Mouse (Mus musculus) Patski (cell line): ENCODE results near the gene Myh2. TPM values are rescaled to one million over a fixed set of nuclear protein-coding genes. Genes with fewer than 3 reads are reported as not detected.

Experiments
- ATAC-seq: fragments of 100-300 bp; one replicate; pipeline ENCODE4 v1.8.0; 2021
- CTCF ChIA-PET: fragments of 350-600 bp; sonication (Branson Sonifier 250); formaldehyde crosslinking; loops from one replicate; lab custom pipeline; 2022; ENCODE audit warnings: inconsistent platforms; lab: Charles Lee
- POLR2A ChIA-PET: fragments of 350-600 bp; sonication (Branson Sonifier 250); formaldehyde crosslinking; loops from one replicate; lab custom pipeline; 2022; ENCODE audit warnings: antibody characterized with exemption, inconsistent platforms; lab: Charles Lee
- DNase-seq: peaks from one replicate; pipeline ENCODE4 v3.0.0-alpha.2; 2011; ENCODE audit warnings: low read depth, low spot score
- H3K27me3 ChIP-seq: fragments of 371-371 bp; one replicate; pipeline ENCODE4 v1.5.1; 2021
- CTCF ChIP-seq: fragments of 100-300 bp; IDR thresholded peaks from one replicate; pipeline ENCODE4 v1.5.1; 2021
- in situ Hi-C: fragments of 300-500 bp; cut with MboI; formaldehyde crosslinking; loops from 3 replicates; pipeline ENCODE4 v1.11.1; 2018; ENCODE audit warnings: low pct_unique_long_range_greater_than_20kb, mixed read lengths
- polyA plus RNA-seq: library from polyadenylated mRNA; unstranded; gene quantifications from one replicate; pipeline ENCODE4 v1.2.3, GENCODE M21; 2021

Myh2 gene
- polyA plus RNA-seq, 1 experiment from 2014 or later = not detected

GRCm38 (mm10) chr11:67236799-67237198, 66.0 kb downstream of the Myh2 start:
- ATAC-seq (no peak), DNase-seq (no peak)
- TF ChIP-seq CTCF = no peak
- ChIA-PET CTCF (interaction anchor here (2.0 kb wide), 1 partner anchor 18 kb away, joined by 4 read pairs; no protein-coding TSS in a partner anchor), POLR2A (no interaction called here)
- H3K27me3 ChIP-seq = peaks cover 19% of the 10 kb centered on the region
- in situ Hi-C loops = no loop called here

GRCm38 (mm10) chr11:67237481-67238079, 66.8 kb downstream of the Myh2 start, which contains the start of gene Myh4:
Gene Myh4, plus strand, starts transcription at chr11:67238029.
- CTCF ChIA-PET = interaction anchor here (2.0 kb wide), 1 partner anchor 17 kb away, joined by 4 read pairs; no protein-coding TSS in a partner anchor
- DNase-seq = no peak
- ATAC-seq = no peak
- POLR2A ChIA-PET = interaction anchor here (0.6 kb wide), 1 partner anchor 9 kb away, joined by 3 read pairs; no protein-coding TSS in a partner anchor
- peaks cover 13% of the 10 kb centered on the region for H3K27me3 ChIP-seq
- in situ Hi-C loops = no loop called here
- no peak for TF ChIP-seq CTCF

GRCm38 (mm10) chr11:67241051-67241450, 70.2 kb downstream of the Myh2 start:
- ATAC-seq = no peak
- CTCF ChIA-PET = interaction anchor here (1.1 kb wide), 1 partner anchor 17 kb away, joined by 3 read pairs; no protein-coding TSS in a partner anchor
- H3K27me3 ChIP-seq = peaks cover 13% of the 10 kb centered on the region
- DNase-seq = no peak
- TF ChIP-seq CTCF = no peak
- POLR2A ChIA-PET = no interaction called here
- in situ Hi-C loops = no loop called here

Other genes starting within 250 kb of the Myh2 start
- gene Tmem238l, start 214.4 kb upstream of the Myh2 start, polyA plus RNA-seq = not detected
- gene Tmem220, start 145.9 kb upstream of the Myh2 start, polyA plus RNA-seq = 6.6 TPM
- gene Adprm, start 118.4 kb upstream of the Myh2 start, polyA plus RNA-seq = 27.9 TPM
- 16.2 TPM for gene Sco1, start 118.4 kb upstream of the Myh2 start, polyA plus RNA-seq
- 0.01 TPM for gene Myh3, start 92.7 kb upstream of the Myh2 start, polyA plus RNA-seq
- not detected for gene Myh1, start 29.0 kb downstream of the Myh2 start, polyA plus RNA-seq
- not detected for gene Myh4, start 67.0 kb downstream of the Myh2 start, polyA plus RNA-seq
- not detected for gene Myh8, start 106.1 kb downstream of the Myh2 start, polyA plus RNA-seq
- not detected for gene Myh13, start 150.6 kb downstream of the Myh2 start, polyA plus RNA-seq